Mouse (Mus musculus) CH12.LX (cell line): ENCODE measurements at regions not wholly inside any gene's neighbourhood (a gene's known extent, or its start where the extent isn't known, plus 50 kb on each side); places are given as distances from the start of the nearest gene placed in this dataset.

Source experiments
- BHLHE40 ChIP-seq: IDR thresholded peaks from 2 replicates; pipeline ENCODE4 v1.6.1; 2011; ENCODE audit warnings: mild to moderate bottlenecking, low read depth, low read length, improper control_type of control experiment
- CHD2 ChIP-seq: IDR thresholded peaks from 2 replicates; pipeline ENCODE4 v1.6.1; 2011; ENCODE audit warnings: low read length, improper control_type of control experiment
- CTCF ChIP-seq, 2 experiments: IDR thresholded peaks in 1 of 2; conservative IDR thresholded peaks in 1 of 2; 2 replicates each; pipeline ENCODE4 v1.5.1; 2011 to 2012; ENCODE audit warnings: low read depth in 2 of 2, low read length in 2 of 2, improper control_type of control experiment in 1 of 2, inconsistent platforms in 1 of 2, mild to moderate bottlenecking in 1 of 2, moderate library complexity in 1 of 2
- KAT2A ChIP-seq: IDR thresholded peaks from 2 replicates; pipeline ENCODE4 v1.6.1; 2012; ENCODE audit warnings: low read length, improper control_type of control experiment, inconsistent platforms; ENCODE audit not compliant: insufficient replicate concordance
- MAFK ChIP-seq: IDR thresholded peaks from 2 replicates; pipeline ENCODE4 v1.6.1; 2011; ENCODE audit warnings: low read length, improper control_type of control experiment; ENCODE audit not compliant: insufficient replicate concordance
- POLR2A ChIP-seq: IDR thresholded peaks from 2 replicates; pipeline ENCODE4 v1.6.1; 2011; ENCODE audit warnings: low read depth, mild to moderate bottlenecking, improper control_type of control experiment, low read length
- TCF12 ChIP-seq: IDR thresholded peaks from 2 replicates; pipeline ENCODE4 v1.6.1; 2014; ENCODE audit warnings: low read depth, mild to moderate bottlenecking, inconsistent platforms, low read length, improper control_type of control experiment
- USF2 ChIP-seq: conservative IDR thresholded peaks from 2 replicates; pipeline ENCODE4 v1.6.1; 2011; ENCODE audit warnings: low read depth, low read length, improper control_type of control experiment

DNA sequence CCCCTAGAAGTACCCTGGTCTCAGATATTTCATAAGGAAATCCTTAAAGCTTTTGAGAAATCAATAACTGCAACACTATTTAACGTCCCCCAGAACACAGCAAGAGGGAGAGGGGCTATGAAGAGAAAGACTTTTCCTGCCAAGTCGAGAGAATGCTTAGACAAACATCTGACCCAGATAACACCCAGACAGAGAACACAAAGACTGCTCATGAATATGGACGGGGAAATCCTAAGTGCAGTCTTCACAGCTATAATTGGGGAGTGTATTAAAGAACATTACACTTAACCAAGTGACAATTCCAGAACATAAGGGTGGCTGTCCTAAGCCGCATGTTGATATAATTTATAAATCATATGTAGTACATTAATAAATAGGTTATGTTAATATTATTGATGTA is 103.3 kb upstream of the Dyrk2 start:
- no peak for TF ChIP-seq TCF12
- no peak for TF ChIP-seq BHLHE40
- no peak for TF ChIP-seq CTCF (conservative IDR thresholded peaks at IDR 0.05 in 1 of 2, IDR thresholded peaks at IDR 0.05 in 1 of 2; ENCODE audit: low read depth in 2 of 2, low read length in 2 of 2)
- TF ChIP-seq POLR2A: no peak
- TF ChIP-seq CHD2: no peak
- TF ChIP-seq MAFK: no peak
- TF ChIP-seq KAT2A: no peak
- no peak for TF ChIP-seq USF2
